Mouse (Mus musculus): ENCODE measurements around the gene Ptprd.

DNA sequence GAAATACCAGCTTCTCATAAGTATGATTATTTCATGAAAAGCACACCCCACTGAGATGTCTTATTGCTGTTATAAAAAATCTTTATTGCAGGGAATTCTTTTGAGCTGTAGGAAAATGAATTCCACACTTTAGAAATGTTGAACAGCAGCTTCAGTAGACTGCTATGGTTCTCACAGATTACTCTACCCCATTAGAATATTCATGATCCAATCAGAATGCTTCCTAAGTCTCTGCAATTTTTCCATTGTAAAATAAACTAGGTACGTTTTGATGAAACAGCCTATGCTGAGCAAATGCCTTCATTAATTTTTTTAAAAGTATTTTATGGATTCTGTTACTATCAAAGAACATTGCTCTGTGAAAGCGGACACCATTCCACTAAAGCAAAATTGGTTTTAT, 1399.6 kb downstream of the Ptprd start:
- TF ChIP-seq CTCF (IDR thresholded peaks at IDR 0.05; ENCODE audit: low read depth, low read length) (no peak), TAL1 (conservative IDR thresholded peaks at IDR 0.05; ENCODE audit: low read depth, low read length) (no peak), POLR2AphosphoS5 (IDR thresholded peaks at IDR 0.05; ENCODE audit: insufficient replicate concordance, low read depth, low read length) (no peak), GATA2 (IDR thresholded peaks at IDR 0.05; ENCODE audit: borderline replicate concordance, low read depth, low read length) (no peak), GATA1 (IDR thresholded peaks at IDR 0.05; ENCODE audit: borderline replicate concordance, low read length) (no peak)

Data from G1E (cell line).